In genomic region chrX:13014051-13014450, GRCm38 (mm10) we compare ENCODE assay signal across 23 mouse cellular contexts. TPM values are rescaled to one million over a fixed set of nuclear protein-coding genes. Genes with fewer than 3 reads are reported as not detected.
A peak's percentile ranks its signal among the peaks of the same experiment; 100 is the strongest.
DNase-seq lines count a peak whose midpoint lies in the region; ATAC-seq and TF ChIP-seq lines count a peak whose summit lies in the region.
"Had no signal": no experiment of that assay in that cellular context is flagged by ENCODE, and none has a peak within 500 bp of the region (broad histone marks: within the 10 kb centered on the region; RNA-seq: fewer than 3 reads in every experiment).

No protein-coding gene starts in this region.

- H3K27ac ChIP-seq in ES-Bruce4 (ENCODE audit: insufficient read depth, low read length) (peak overlapping the region; percentile 86), ES-E14 (ENCODE audit: insufficient read depth, low read depth, low read length, poor library complexity, severe bottlenecking) (peak overlapping the region; percentile 96; the same call in 1 of the 2 replicates)
- no peak overlapping the region for H3K27ac ChIP-seq in midbrain, embryonic 14.5 days (replicated peaks; ENCODE audit: low read depth, low read length)
- H3K27ac ChIP-seq in heart, embryonic 11.5 days (ENCODE audit: low read depth, low read length) = no peak overlapping the region
- H3K27ac ChIP-seq: embryonic facial prominence, embryonic 10.5 days; embryonic facial prominence, embryonic 12.5 days; forebrain, embryonic 13.5 days; forebrain, embryonic 15.5 days had no signal

- no peak for ATAC-seq in midbrain, embryonic 14.5 days (ENCODE audit: low FRiP score, low TSS enrichment)
- no peak for ATAC-seq in heart, embryonic 11.5 days (replicated peaks; ENCODE audit: insufficient number of reproducible peaks, low FRiP score, low TSS enrichment)
- ATAC-seq: CD4-positive, CD25-positive, alpha-beta regulatory T cell, adult 4 months; forebrain, embryonic 13.5 days; forebrain, embryonic 15.5 days; forebrain, postnatal 0 days had no signal

- H3K4me1 ChIP-seq in ES-Bruce4 (ENCODE audit: control insufficient read depth, insufficient read depth, low read length) = peaks cover 4% of the 10 kb centered on the region
- peaks cover 0 to 2% of the 10 kb centered on the region in 2 experiments; a peak in 2 of 4 replicates for H3K4me1 ChIP-seq in ES-E14 (ENCODE audit: control insufficient read depth in 2 of 2, insufficient read depth in 2 of 2, low read length in 2 of 2, poor library complexity in 1 of 2)
- H3K4me1 ChIP-seq in midbrain, embryonic 14.5 days (ENCODE audit: control insufficient read depth, insufficient read depth, low read length) = no peaks in the 10 kb centered on the region
- no peaks in the 10 kb centered on the region for H3K4me1 ChIP-seq in heart, embryonic 11.5 days (ENCODE audit: control insufficient read depth, insufficient read depth, low read length)
- H3K4me1 ChIP-seq: embryonic facial prominence, embryonic 10.5 days; embryonic facial prominence, embryonic 12.5 days; forebrain, embryonic 13.5 days; forebrain, embryonic 15.5 days had no signal

- H3K27me3 ChIP-seq in ES-Bruce4 (ENCODE audit: control insufficient read depth, insufficient read depth, low read length, poor library complexity, severe bottlenecking) = no peaks in the 10 kb centered on the region
- no peaks in the 10 kb centered on the region for H3K27me3 ChIP-seq in midbrain, embryonic 14.5 days (ENCODE audit: control insufficient read depth, insufficient read depth, low read length)
- no peaks in the 10 kb centered on the region for H3K27me3 ChIP-seq in heart, embryonic 11.5 days (ENCODE audit: control insufficient read depth, insufficient read depth, low read length)
- H3K27me3 ChIP-seq: CH12.LX; embryonic facial prominence, embryonic 12.5 days; forebrain, embryonic 13.5 days; forebrain, embryonic 15.5 days had no signal

- 73% methylated on average over 3 of the region's 3 CpGs for WGBS in midbrain, embryonic 14.5 days
- 68% methylated on average over 3 of the region's 3 CpGs for WGBS in heart, embryonic 11.5 days (ENCODE audit: insufficient replicate concordance)

- TF ChIP-seq POLR2A in ES-Bruce4 (IDR thresholded peaks at IDR 0.05; ENCODE audit: insufficient read depth, low read length) = no peak

- no peak overlapping the region for H3K9ac ChIP-seq in ES-Bruce4 (ENCODE audit: low read depth, poor library complexity, severe bottlenecking)
- no peak overlapping the region; the same call in 1 of the 2 replicates for H3K9ac ChIP-seq in ES-E14 (ENCODE audit: insufficient read depth, low read depth, low read length, poor library complexity, severe bottlenecking)
- H3K9ac ChIP-seq in midbrain, embryonic 14.5 days (replicated peaks; ENCODE audit: low read length) = no peak overlapping the region
- no peak overlapping the region for H3K9ac ChIP-seq in heart, embryonic 11.5 days (ENCODE audit: low read depth, low read length)
- H3K9ac ChIP-seq: embryonic facial prominence, embryonic 12.5 days; forebrain, embryonic 13.5 days; forebrain, embryonic 15.5 days; forebrain, postnatal 0 days had no signal

- no peak overlapping the region for H3K4me2 ChIP-seq in midbrain, embryonic 14.5 days (ENCODE audit: low read length)
- no peak overlapping the region for H3K4me2 ChIP-seq in heart, embryonic 11.5 days
- H3K4me2 ChIP-seq: embryonic facial prominence, embryonic 12.5 days; forebrain, embryonic 13.5 days; forebrain, embryonic 15.5 days had no signal

- TF ChIP-seq EP300 in ES-Bruce4 (IDR thresholded peaks at IDR 0.05; ENCODE audit: insufficient read depth, low read depth, low read length) = no peak

- in situ Hi-C loops in ES-E14 (cut with MboI; ENCODE audit: low sequenced_read_pairs in 2 of 2, unreplicated experiment in 2 of 2) = no loop called here

- DNase-seq in ES-E14 (ENCODE audit: low read depth, low spot score) (peak; percentile 62), ZHBTc4 (ENCODE audit: low read depth, low spot score) (peak; percentile 89)
- DNase-seq in testis, postnatal 14 days (ENCODE audit: low spot score) = peak; percentile 70
- no peak for DNase-seq in midbrain, embryonic 14.5 days
- DNase-seq in spleen, postnatal 10 days (ENCODE audit: low spot score in 2 of 2) = no peak
- DNase-seq: adrenal gland, adult 2 months; adrenal gland, postnatal 10 days; adrenal gland, postnatal 25 days; B cell, adult 2 months; cerebellum, adult 11-12 months; cerebellum, adult 2 months; cerebellum, adult 9-10 months; cerebellum, postnatal 10 days; cerebellum, postnatal 25 days; forebrain, postnatal 0 days had no signal

- no peak for TF ChIP-seq CTCF in ES-Bruce4 (IDR thresholded peaks at IDR 0.05; ENCODE audit: low read depth, low read length)

- H3K36me3 ChIP-seq in ES-Bruce4 (ENCODE audit: control insufficient read depth, insufficient read depth, low read length, poor library complexity, severe bottlenecking) (no peaks in the 10 kb centered on the region), ES-E14 (ENCODE audit: control insufficient read depth, insufficient read depth, low read length, poor library complexity, severe bottlenecking) (no peaks in the 10 kb centered on the region)
- H3K36me3 ChIP-seq in midbrain, embryonic 14.5 days (ENCODE audit: control insufficient read depth, insufficient read depth, low read length) = no peaks in the 10 kb centered on the region
- H3K36me3 ChIP-seq in heart, embryonic 11.5 days (ENCODE audit: control insufficient read depth, insufficient read depth, low read length) = no peaks in the 10 kb centered on the region
- H3K36me3 ChIP-seq: embryonic facial prominence, embryonic 10.5 days; embryonic facial prominence, embryonic 12.5 days; forebrain, embryonic 15.5 days had no signal

- H3K9me3 ChIP-seq in ES-Bruce4 (replicated peaks; ENCODE audit: control insufficient read depth, insufficient read depth, low read length, poor library complexity, severe bottlenecking) (no peaks in the 10 kb centered on the region), ES-E14 (ENCODE audit: control insufficient read depth, insufficient read depth, low read depth, low read length) (no peaks in the 10 kb centered on the region)
- H3K9me3 ChIP-seq in midbrain, embryonic 14.5 days (ENCODE audit: control insufficient read depth, low read length) = no peaks in the 10 kb centered on the region
- no peaks in the 10 kb centered on the region for H3K9me3 ChIP-seq in heart, embryonic 11.5 days (replicated peaks; ENCODE audit: control insufficient read depth, low read length)
- H3K9me3 ChIP-seq: embryonic facial prominence, embryonic 10.5 days; embryonic facial prominence, embryonic 12.5 days; forebrain, embryonic 13.5 days; forebrain, embryonic 15.5 days had no signal

- H3K4me3 ChIP-seq in ES-Bruce4 (ENCODE audit: low read depth, low read length) (no peak overlapping the region), ES-E14 (ENCODE audit: insufficient read depth in 1 of 2, low read depth in 1 of 2, low read length in 2 of 2, poor library complexity in 1 of 2, severe bottlenecking in 1 of 2) (no peak overlapping the region)
- H3K4me3 ChIP-seq in midbrain, embryonic 14.5 days (replicated peaks; ENCODE audit: low read depth, low read length) = no peak overlapping the region
- no peak overlapping the region for H3K4me3 ChIP-seq in heart, embryonic 11.5 days (ENCODE audit: low read depth, low read length)
- H3K4me3 ChIP-seq: embryonic facial prominence, embryonic 10.5 days; embryonic facial prominence, embryonic 12.5 days; forebrain, embryonic 13.5 days; forebrain, embryonic 15.5 days had no signal

TF ChIP-seq in ES-E14, 5 proteins besides CTCF, POLR2A, EP300 and RAD21:
- TF ChIP-seq ZC3H11A (IDR thresholded peaks at IDR 0.05; ENCODE audit: borderline replicate concordance, low read depth, low read length) = no peak
- no peak for TF ChIP-seq HCFC1 (IDR thresholded peaks at IDR 0.05; ENCODE audit: borderline replicate concordance, insufficient read depth, low read length)
- no peak for TF ChIP-seq CHD2 (IDR thresholded peaks at IDR 0.05; ENCODE audit: low read depth, low read length)

RNA-seq across cellular contexts. Expression of gene Usp9x, which starts 57.2 kb away (rescaled TPM):
- polyA plus RNA-seq in ES-Bruce4 (2011; ENCODE audit: insufficient read depth, insufficient read length, low read depth, missing spikeins) = 335 and 375 TPM in 2 replicates
- 163 and 228 TPM in 2 replicates for total RNA-seq in ES-E14 (2012; rRNA removed)
- 89.4 and 119 TPM in 2 replicates for polyA plus RNA-seq in midbrain, embryonic 14.5 days (2014; fragmentation: Nextera tagmentation; extraction: Ambion mirVana)
- 54.2 and 56.7 TPM in 2 replicates for polyA plus RNA-seq in heart, embryonic 11.5 days (2014; fragmentation: Nextera tagmentation; extraction: Ambion mirVana)

Comparison
In these comparisons a context has a peak if more than half of its experiments do, and no peak if none do; other contexts are left out.
1. H3K27ac ChIP-seq: peak in ES-Bruce4 (single experiment) and ES-E14 (single experiment); none in midbrain, embryonic 14.5 days (single experiment) and heart, embryonic 11.5 days (single experiment).
2. DNase-seq: peak in ES-E14 (single experiment), ZHBTc4 (single experiment) and testis, postnatal 14 days (single experiment); none in midbrain, embryonic 14.5 days (single experiment) and spleen, postnatal 10 days (0 of 2).